Mouse (Mus musculus) brain, embryonic 14.5 days (tissue): ENCODE measurements around the gene Mybphl. TPM values are rescaled to one million over a fixed set of nuclear protein-coding genes. Genes with fewer than 3 reads are reported as not detected.

Experiments used
- DNase-seq: peaks from one replicate; pipeline ENCODE4 v3.0.0-alpha.2; 2011; ENCODE audit warnings: low read depth
- CTCF ChIP-seq: fragments of 200-500 bp; IDR thresholded peaks from 2 replicates; pipeline ENCODE4 v1.5.1; 2012; ENCODE audit warnings: inconsistent platforms, mild to moderate bottlenecking, moderate library complexity, borderline replicate concordance; ENCODE audit not compliant: insufficient read depth, insufficient read length; ENCODE audit errors: extremely low read depth
- POLR2A ChIP-seq: fragments of 200-500 bp; IDR thresholded peaks from 2 replicates; pipeline ENCODE4 v1.6.1; 2012; ENCODE audit warnings: mild to moderate bottlenecking, inconsistent platforms, borderline replicate concordance; ENCODE audit not compliant: poor library complexity, insufficient read depth, insufficient read length, severe bottlenecking; ENCODE audit errors: extremely low read depth
- polyA plus RNA-seq: library from polyadenylated mRNA; depleted of rRNA; stranded (reverse); fragments of >200 nt; gene quantifications from 2 replicates; pipeline ENCODE4 v1.2.3, GENCODE M21; 2012

Mybphl gene
- polyA plus RNA-seq, 1 experiment: 0.12 TPM

- TF ChIP-seq CTCF (no peak), POLR2A (no peak)
- no peak for DNase-seq
Measured at GRCm38 (mm10) chr3:108402528-108402920, 37.8 kb downstream of the Mybphl start.

GRCm38 (mm10) chr3:108405536-108406305 lies 41.0 kb downstream of the Mybphl start:
- peak; percentile 87 for DNase-seq
- TF ChIP-seq CTCF (no peak), POLR2A (no peak)

- TF ChIP-seq POLR2A: no peak
- TF ChIP-seq CTCF: no peak
- DNase-seq: peak; percentile 61
Measured at GRCm38 (mm10) chr3:108406306-108406885, 41.7 kb downstream of the Mybphl start.

- DNase-seq: no peak
- TF ChIP-seq CTCF: no peak
- TF ChIP-seq POLR2A: no peak
Measured at GRCm38 (mm10) chr3:108408517-108409008, 43.9 kb downstream of the Mybphl start.

GRCm38 (mm10) chr3:108409656-108410358 lies 45.1 kb downstream of the Mybphl start:
- DNase-seq: peak; percentile 80
- TF ChIP-seq CTCF (no peak), POLR2A (no peak)

- DNase-seq: no peak
Measured at GRCm38 (mm10) chr3:108410359-108410714, 45.6 kb downstream of the Mybphl start.

GRCm38 (mm10) chr3:108411026-108411753 lies 46.5 kb downstream of the Mybphl start:
- TF ChIP-seq CTCF (no peak), POLR2A (no peak)
- DNase-seq: peak; percentile 58

More at GRCm38 (mm10) chr3:108410359-108410714, 45.6 kb downstream of the Mybphl start:
- TF ChIP-seq POLR2A (peak; percentile 7; the same call in 1 of the 2 replicates), CTCF (no peak)

- DNase-seq: peak; percentile 96
- TF ChIP-seq CTCF (no peak), POLR2A (no peak)
Measured at GRCm38 (mm10) chr3:108411754-108412121, 47.0 kb downstream of the Mybphl start.

- TF ChIP-seq POLR2A (no peak), CTCF (no peak)
- no peak for DNase-seq
Measured at GRCm38 (mm10) chr3:108413634-108414360, 49.1 kb downstream of the Mybphl start.

GRCm38 (mm10) chr3:108414857-108415830 lies 50.4 kb downstream of the Mybphl start, which contains the start of gene Celsr2:
Gene Celsr2, minus strand, starts transcription at chr3:108415552.
- peak; percentile 68 for DNase-seq
- no peak for TF ChIP-seq CTCF
- TF ChIP-seq POLR2A: no peak

GRCm38 (mm10) chr3:108415831-108416223 lies 51.1 kb downstream of the Mybphl start:
- TF ChIP-seq POLR2A (peak; percentile 84), CTCF (no peak)
- peak; percentile 98 for DNase-seq

- no peak for TF ChIP-seq POLR2A
- no peak for TF ChIP-seq CTCF
- peak; percentile 64 for DNase-seq
Measured at GRCm38 (mm10) chr3:108423006-108423405, 58.3 kb downstream of the Mybphl start.
